Mouse (Mus musculus) midbrain, embryonic 14.5 days (tissue): Measurements from ENCODE around the gene Lancl1. TPM values are rescaled to one million over a fixed set of nuclear protein-coding genes. Genes with fewer than 3 reads are reported as not detected.

ENCODE experiments used
- ATAC-seq: fragments of 200-750 bp; cut with Nextera tagmentation; 2 replicates; pipeline ENCODE4 v1.8.0; 2017; ENCODE audit warnings: moderate number of reproducible peaks, moderate library complexity; ENCODE audit not compliant: low FRiP score, low TSS enrichment
- DNase-seq: peaks from one replicate; pipeline ENCODE4 v3.0.0-alpha.2; 2015
- H3K27ac ChIP-seq: fragments of 300-500 bp; sonication (generic); replicated peaks from 2 replicates; pipeline ENCODE4 v1.5.1; 2014; ENCODE audit warnings: mild to moderate bottlenecking, low read depth, low read length, moderate library complexity
- H3K27me3 ChIP-seq: fragments of 300-500 bp; sonication (generic); 2 replicates; pipeline ENCODE4 v1.6.1; 2014; ENCODE audit warnings: low read length, control low read depth, mixed read lengths; ENCODE audit not compliant: control insufficient read depth, insufficient read depth
- H3K36me3 ChIP-seq: fragments of 300-500 bp; sonication (generic); 2 replicates; pipeline ENCODE4 v1.6.1; 2014; ENCODE audit warnings: low read length, control low read depth; ENCODE audit not compliant: control insufficient read depth, insufficient read depth
- H3K4me1 ChIP-seq: fragments of 300-500 bp; sonication (generic); 2 replicates; pipeline ENCODE4 v1.6.1; 2014; ENCODE audit warnings: mild to moderate bottlenecking, antibody characterized with exemption, low read length, control low read depth; ENCODE audit not compliant: control insufficient read depth, insufficient read depth
- H3K4me2 ChIP-seq: fragments of 300-500 bp; sonication (generic); 2 replicates; pipeline ENCODE4 v1.6.1; 2014; ENCODE audit warnings: mild to moderate bottlenecking, low read length, moderate library complexity
- H3K4me3 ChIP-seq: fragments of 300-500 bp; sonication (generic); replicated peaks from 2 replicates; pipeline ENCODE4 v1.5.1; 2014; ENCODE audit warnings: low read depth, low read length
- H3K9ac ChIP-seq: fragments of 300-500 bp; sonication (generic); replicated peaks from 2 replicates; pipeline ENCODE4 v1.6.1; 2014; ENCODE audit warnings: mild to moderate bottlenecking, low read length, moderate library complexity
- H3K9me3 ChIP-seq: fragments of 300-500 bp; sonication (generic); 2 replicates; pipeline ENCODE4 v1.6.1; 2016; ENCODE audit warnings: low read length, control low read depth, mixed read lengths; ENCODE audit not compliant: control insufficient read depth
- WGBS: fragments of 180-500 bp; shearing (Covaris S2); extraction: QIAGEN DNeasy Blood & Tissue Kit; methylation state at CpG from one replicate; pipeline ENCODE4 v1.1.7; 2014; 5-methylcytosine and 5-hydroxymethylcytosine counted together
- polyA plus RNA-seq: library from polyadenylated mRNA; unstranded; fragments of >200 nt; fragmentation: Nextera tagmentation; extraction: Ambion mirVana; gene quantifications from 2 replicates; pipeline ENCODE4 v1.2.1, GENCODE M21; 2014

Gene Lancl1
- polyA plus RNA-seq, 1 experiment from 2014 or later: 171 TPM

- Histone ChIP-seq H3K4me2 (no peak overlapping the region), H3K9ac (no peak overlapping the region), H3K27ac (no peak overlapping the region), H3K4me3 (no peak overlapping the region), H3K4me1 (no peaks in the 10 kb centered on the region), H3K27me3 (no peaks in the 10 kb centered on the region), H3K9me3 (no peaks in the 10 kb centered on the region), H3K36me3 (peaks cover 61% of the 10 kb centered on the region)
- DNase-seq: no peak
- 64% methylated on average over 2 of the region's 2 CpGs for WGBS
- ATAC-seq: no peak
Observed at GRCm38 (mm10) chr1:67026142-67026541, 12.5 kb downstream of the Lancl1 start.

- H3K9ac ChIP-seq: no peak overlapping the region
- WGBS: 95% methylated on average over 2 of the region's 2 CpGs
- H3K4me1 ChIP-seq: no peaks in the 10 kb centered on the region
- H3K4me3 ChIP-seq: no peak overlapping the region
- no peaks in the 10 kb centered on the region for H3K27me3 ChIP-seq
- no peak for DNase-seq
- no peaks in the 10 kb centered on the region for H3K9me3 ChIP-seq
- H3K4me2 ChIP-seq: no peak overlapping the region
- peaks cover 57% of the 10 kb centered on the region for H3K36me3 ChIP-seq
- H3K27ac ChIP-seq: no peak overlapping the region
- no peak for ATAC-seq
Observed at GRCm38 (mm10) chr1:67022767-67023166, 15.9 kb downstream of the Lancl1 start.

- Histone ChIP-seq H3K27ac (no peak overlapping the region), H3K4me1 (no peaks in the 10 kb centered on the region), H3K4me2 (no peak overlapping the region), H3K9ac (no peak overlapping the region), H3K9me3 (no peaks in the 10 kb centered on the region), H3K27me3 (no peaks in the 10 kb centered on the region), H3K4me3 (no peak overlapping the region), H3K36me3 (peaks cover 51% of the 10 kb centered on the region)
- DNase-seq (no peak), ATAC-seq (no peak)
- WGBS: 86% methylated on average over 10 of the region's 10 CpGs
Observed at GRCm38 (mm10) chr1:67022051-67022450, 16.6 kb downstream of the Lancl1 start.

- Histone ChIP-seq H3K27me3 (no peaks in the 10 kb centered on the region), H3K9me3 (no peaks in the 10 kb centered on the region), H3K4me3 (no peak overlapping the region), H3K9ac (no peak overlapping the region), H3K4me2 (no peak overlapping the region), H3K27ac (no peak overlapping the region), H3K4me1 (no peaks in the 10 kb centered on the region), H3K36me3 (peaks cover 44% of the 10 kb centered on the region)
- DNase-seq (no peak), ATAC-seq (no peak)
- 88% methylated on average over 13 of the region's 13 CpGs for WGBS
Observed at GRCm38 (mm10) chr1:67020637-67021161, 18.0 kb downstream of the Lancl1 start.

- H3K36me3 ChIP-seq: peaks cover 54% of the 10 kb centered on the region
- no peak overlapping the region for H3K27ac ChIP-seq
- H3K4me1 ChIP-seq: no peaks in the 10 kb centered on the region
- no peak overlapping the region for H3K4me2 ChIP-seq
- no peak for DNase-seq
- ATAC-seq: no peak
- 91% methylated on average over 13 of the region's 13 CpGs for WGBS
- H3K4me3 ChIP-seq: no peak overlapping the region
- H3K9ac ChIP-seq: no peak overlapping the region
- no peaks in the 10 kb centered on the region for H3K9me3 ChIP-seq
- H3K27me3 ChIP-seq: no peaks in the 10 kb centered on the region
Observed at GRCm38 (mm10) chr1:67017101-67017870, 21.4 kb downstream of the Lancl1 start.

GRCm38 (mm10) chr1:67014205-67014604 lies 24.5 kb downstream of the Lancl1 start:
- Histone ChIP-seq H3K27ac (no peak overlapping the region), H3K4me2 (no peak overlapping the region), H3K9me3 (no peaks in the 10 kb centered on the region), H3K4me3 (no peak overlapping the region), H3K27me3 (no peaks in the 10 kb centered on the region), H3K4me1 (no peaks in the 10 kb centered on the region), H3K36me3 (peaks cover 43% of the 10 kb centered on the region), H3K9ac (no peak overlapping the region)
- ATAC-seq (no peak), DNase-seq (peak; percentile 47)
- 80% methylated on average over 2 of the region's 2 CpGs for WGBS

GRCm38 (mm10) chr1:67010520-67010919 lies 28.2 kb downstream of the Lancl1 start:
- H3K27ac ChIP-seq: no peak overlapping the region
- WGBS: 98% methylated on average over 3 of the region's 3 CpGs
- H3K9ac ChIP-seq: no peak overlapping the region
- no peak for ATAC-seq
- no peak for DNase-seq
- H3K9me3 ChIP-seq: no peaks in the 10 kb centered on the region
- no peaks in the 10 kb centered on the region for H3K27me3 ChIP-seq
- H3K36me3 ChIP-seq: peaks cover 54% of the 10 kb centered on the region
- H3K4me1 ChIP-seq: no peaks in the 10 kb centered on the region
- H3K4me3 ChIP-seq: no peak overlapping the region
- H3K4me2 ChIP-seq: no peak overlapping the region

GRCm38 (mm10) chr1:67003699-67004098 lies 35.0 kb downstream of the Lancl1 start:
- Histone ChIP-seq H3K4me1 (no peaks in the 10 kb centered on the region), H3K9me3 (no peaks in the 10 kb centered on the region), H3K27me3 (no peaks in the 10 kb centered on the region), H3K27ac (no peak overlapping the region), H3K4me2 (no peak overlapping the region), H3K9ac (no peak overlapping the region), H3K4me3 (no peak overlapping the region), H3K36me3 (peaks cover 84% of the 10 kb centered on the region)
- DNase-seq (peak; percentile 53), ATAC-seq (no peak)
- 69% methylated on average over 3 of the region's 3 CpGs for WGBS

- Histone ChIP-seq H3K36me3 (peaks cover 72% of the 10 kb centered on the region), H3K9ac (no peak overlapping the region), H3K4me2 (no peak overlapping the region), H3K27me3 (no peaks in the 10 kb centered on the region), H3K4me1 (no peaks in the 10 kb centered on the region), H3K27ac (no peak overlapping the region), H3K4me3 (no peak overlapping the region), H3K9me3 (no peaks in the 10 kb centered on the region)
- WGBS: 90% methylated on average over 6 of the region's 6 CpGs
- DNase-seq (no peak), ATAC-seq (no peak)
Observed at GRCm38 (mm10) chr1:67002226-67002625, 36.4 kb downstream of the Lancl1 start.
